Mouse (Mus musculus) liver, postnatal 0 days (tissue): ENCODE results near the gene Ap3b1. TPM values are rescaled to one million over a fixed set of nuclear protein-coding genes. Genes with fewer than 3 reads are reported as not detected.
A peak's percentile ranks its signal among the peaks of the same experiment; 100 is the strongest.
"Not testable (repeated sequence)": the region's sequence is repeated elsewhere in the genome, so short reads cannot be mapped to it uniquely, and the experiment has no call there.

Experiments used
- ATAC-seq: fragments of 200-750 bp; cut with Nextera tagmentation; 2 replicates; pipeline ENCODE4 v1.8.0; 2017; ENCODE audit warnings: mild to moderate bottlenecking, moderate library complexity
- DNase-seq: peaks from one replicate; pipeline ENCODE4 v3.0.0-alpha.2; 2016
- H3K27ac ChIP-seq: fragments of 300-500 bp; sonication (generic); 2 replicates; pipeline ENCODE4 v1.5.1; 2014; ENCODE audit warnings: antibody characterized with exemption, moderate library complexity, mild to moderate bottlenecking, low read depth
- H3K27me3 ChIP-seq: fragments of 300-500 bp; sonication (generic); 2 replicates; pipeline ENCODE4 v1.6.1; 2014; ENCODE audit warnings: low read length, control low read depth, mixed read lengths; ENCODE audit not compliant: insufficient read depth
- H3K36me3 ChIP-seq: fragments of 300-500 bp; sonication (generic); replicated peaks from 2 replicates; pipeline ENCODE4 v1.6.1; 2014; ENCODE audit warnings: mild to moderate bottlenecking, control low read depth, low read length, moderate library complexity, mixed read lengths; ENCODE audit not compliant: insufficient read depth
- H3K4me1 ChIP-seq: fragments of 300-500 bp; sonication (generic); 2 replicates; pipeline ENCODE4 v1.6.1; 2014; ENCODE audit warnings: antibody characterized with exemption, mild to moderate bottlenecking, control low read depth; ENCODE audit not compliant: insufficient read depth
- H3K4me2 ChIP-seq: fragments of 300-500 bp; sonication (generic); 2 replicates; pipeline ENCODE4 v1.6.1; 2014; ENCODE audit warnings: low read depth, mild to moderate bottlenecking, low read length, moderate library complexity, mixed read lengths
- H3K4me3 ChIP-seq: fragments of 300-500 bp; sonication (generic); 2 replicates; pipeline ENCODE4 v1.5.1; 2014; ENCODE audit warnings: low read depth, low read length
- H3K9ac ChIP-seq: fragments of 300-500 bp; sonication (generic); replicated peaks from 2 replicates; pipeline ENCODE4 v1.6.1; 2014; ENCODE audit warnings: mild to moderate bottlenecking, moderate library complexity
- H3K9me3 ChIP-seq: fragments of 300-500 bp; sonication (generic); 2 replicates; pipeline ENCODE4 v1.6.1; 2016; ENCODE audit warnings: mild to moderate bottlenecking, control low read depth, low read length, mixed read lengths
- CTCF ChIP-seq: sonication (generic); IDR thresholded peaks from 2 replicates; pipeline ENCODE4 v1.5.1; 2016; ENCODE audit warnings: antibody characterized with exemption, low read depth
- EP300 ChIP-seq: IDR thresholded peaks from 2 replicates; pipeline ENCODE4 v1.6.1; 2016; ENCODE audit warnings: antibody characterized with exemption, low read depth, mild to moderate bottlenecking
- WGBS: fragments of 180-500 bp; shearing (Covaris S2); extraction: QIAGEN DNeasy Blood & Tissue Kit; methylation state at CpG from one replicate; pipeline ENCODE4 v1.1.7; 2014; ENCODE audit not compliant: insufficient replicate concordance; 5-methylcytosine and 5-hydroxymethylcytosine counted together
- polyA plus RNA-seq: library from polyadenylated mRNA; unstranded; fragments of >200 nt; fragmentation: Nextera tagmentation; extraction: Ambion mirVana; gene quantifications from 2 replicates; pipeline ENCODE4 v1.2.1, GENCODE M21; 2015

The Ap3b1 gene
- polyA plus RNA-seq, 1 experiment from 2014 or later, result 15.1 TPM

GRCm38 (mm10) chr13:94330392-94330979, 28.3 kb upstream of the Ap3b1 start:
- H3K4me1 ChIP-seq, result no peaks in the 10 kb centered on the region
- no peak overlapping the region for H3K4me2 ChIP-seq
- no peak overlapping the region for H3K4me3 ChIP-seq
- H3K27ac ChIP-seq, result no peak overlapping the region
- DNase-seq (no peak), ATAC-seq (no peak)
- no peak for TF ChIP-seq CTCF
- 77% methylated on average over 3 of the region's 3 CpGs for WGBS
- H3K27me3 ChIP-seq, result no peaks in the 10 kb centered on the region
- H3K9ac ChIP-seq, result no peak overlapping the region
- H3K36me3 ChIP-seq, result no peaks in the 10 kb centered on the region
- no peaks in the 10 kb centered on the region for H3K9me3 ChIP-seq

- H3K27ac ChIP-seq, result no peak overlapping the region
- WGBS, result 65% methylated on average over 3 of the region's 3 CpGs
- H3K4me3 ChIP-seq, result no peak overlapping the region
- DNase-seq, result no peak
- no peak overlapping the region for H3K9ac ChIP-seq
- 0 out of 2 replicates have a peak, but pooled peaks cover 3% of the 10 kb centered on the region for H3K9me3 ChIP-seq
- no peaks in the 10 kb centered on the region for H3K36me3 ChIP-seq
- TF ChIP-seq EP300, result no peak
- TF ChIP-seq CTCF, result peak; percentile 36; the same call in 1 of the 2 replicates
- H3K4me2 ChIP-seq, result no peak overlapping the region
- no peaks in the 10 kb centered on the region for H3K27me3 ChIP-seq
- H3K4me1 ChIP-seq, result no peaks in the 10 kb centered on the region
- ATAC-seq, result no peak
Measured at GRCm38 (mm10) chr13:94338357-94338756, 20.4 kb upstream of the Ap3b1 start.

- ATAC-seq, result no peak
- 84% methylated on average over 5 of the region's 5 CpGs for WGBS
- H3K4me2 ChIP-seq, result no peak overlapping the region
- H3K36me3 ChIP-seq, result no peaks in the 10 kb centered on the region
- TF ChIP-seq EP300 (no peak), CTCF (peak; percentile 55)
- no peaks in the 10 kb centered on the region for H3K4me1 ChIP-seq
- no peaks in the 10 kb centered on the region for H3K27me3 ChIP-seq
- no peak overlapping the region for H3K27ac ChIP-seq
- 0 out of 2 replicates have a peak, but pooled peaks cover 3% of the 10 kb centered on the region for H3K9me3 ChIP-seq
- H3K4me3 ChIP-seq, result no peak overlapping the region
- no peak for DNase-seq
- no peak overlapping the region for H3K9ac ChIP-seq
Measured at GRCm38 (mm10) chr13:94343192-94343591, 15.6 kb upstream of the Ap3b1 start.

GRCm38 (mm10) chr13:94344600-94344999, 14.2 kb upstream of the Ap3b1 start:
- not testable (repeated sequence) for H3K4me1 ChIP-seq, H3K27me3 ChIP-seq, H3K9me3 ChIP-seq, H3K4me2 ChIP-seq, H3K27ac ChIP-seq, H3K36me3 ChIP-seq, H3K4me3 ChIP-seq, ATAC-seq, DNase-seq, H3K9ac ChIP-seq
- WGBS, result 88% methylated on average over 14 of the region's 14 CpGs

- WGBS, result 32% methylated on average over 3 of the region's 3 CpGs
- Histone ChIP-seq H3K4me3 (no peak overlapping the region), H3K4me1 (peaks cover 6% of the 10 kb centered on the region)
Measured at GRCm38 (mm10) chr13:94354584-94354983, 4.2 kb upstream of the Ap3b1 start.

GRCm38 (mm10) chr13:94358101-94358400, 709 bp upstream of the Ap3b1 start:
- H3K9me3 ChIP-seq, result no peaks in the 10 kb centered on the region
- H3K4me1 ChIP-seq, result peaks cover 10% of the 10 kb centered on the region
- H3K27me3 ChIP-seq, result no peaks in the 10 kb centered on the region
- DNase-seq (no peak), ATAC-seq (no peak)
- peak overlapping the region; percentile 90 for H3K4me3 ChIP-seq
- peak overlapping the region; percentile 87 for H3K4me2 ChIP-seq
- TF ChIP-seq EP300 (no peak), CTCF (no peak)
- H3K27ac ChIP-seq, result peak overlapping the region; percentile 87
- peak overlapping the region; percentile 90 for H3K9ac ChIP-seq
- H3K36me3 ChIP-seq, result peaks cover 6% of the 10 kb centered on the region; the same call in 1 of the 2 replicates
- WGBS, result 1% methylated on average over 9 of the region's 9 CpGs

More at GRCm38 (mm10) chr13:94354584-94354983, 4.2 kb upstream of the Ap3b1 start:
- no peaks in the 10 kb centered on the region for H3K36me3 ChIP-seq
- DNase-seq, result no peak
- no peaks in the 10 kb centered on the region for H3K27me3 ChIP-seq
- ATAC-seq, result no peak
- H3K9ac ChIP-seq, result no peak overlapping the region
- TF ChIP-seq CTCF (no peak), EP300 (no peak)
- no peak overlapping the region for H3K27ac ChIP-seq
- H3K4me2 ChIP-seq, result no peak overlapping the region
- H3K9me3 ChIP-seq, result no peaks in the 10 kb centered on the region
